Mouse (Mus musculus) adrenal gland, adult 8-10 months (tissue): ENCODE measurements around the gene Adam23. TPM values are rescaled to one million over a fixed set of nuclear protein-coding genes. Genes with fewer than 3 reads are reported as not detected.

ENCODE experiments used
- DNase-seq: peaks from one replicate; pipeline ENCODE4 v3.0.0; 2022
- total RNA-seq, 4 experiments: library from RNA; stranded (reverse); gene quantifications; 2 replicates each; pipeline ENCODE4 v1.2.4; 2022

The Adam23 gene
- total RNA-seq, result 10 to 100 TPM; 15.3 to 33.0 (median 21.5) TPM

- no peak for DNase-seq
Measured at GRCm38 (mm10) chr1:63445656-63446046, at the start of gene Adam23. Gene Adam23, plus strand, starts transcription at chr1:63445891.

GRCm38 (mm10) chr1:63401130-63401529, 44.6 kb upstream of the Adam23 start:
- no peak for DNase-seq

GRCm38 (mm10) chr1:63403601-63404000, 42.1 kb upstream of the Adam23 start:
- DNase-seq, result no peak

- no peak for DNase-seq
Measured at GRCm38 (mm10) chr1:63408344-63408743, 37.3 kb upstream of the Adam23 start.

- DNase-seq, result no peak
Measured at GRCm38 (mm10) chr1:63418491-63418890, 27.2 kb upstream of the Adam23 start.

GRCm38 (mm10) chr1:63430668-63431067, 15.0 kb upstream of the Adam23 start:
- DNase-seq, result no peak

- no peak for DNase-seq
Measured at GRCm38 (mm10) chr1:63431166-63431565, 14.5 kb upstream of the Adam23 start.

- no peak for DNase-seq
Measured at GRCm38 (mm10) chr1:63431842-63432241, 13.8 kb upstream of the Adam23 start.

- DNase-seq, result no peak
Measured at GRCm38 (mm10) chr1:63434052-63434451, 11.6 kb upstream of the Adam23 start.

GRCm38 (mm10) chr1:63437529-63437928, 8.2 kb upstream of the Adam23 start:
- no peak for DNase-seq

- no peak for DNase-seq
Measured at GRCm38 (mm10) chr1:63442186-63442585, 3.5 kb upstream of the Adam23 start.

- DNase-seq, result no peak
Measured at GRCm38 (mm10) chr1:63442616-63443015, 3.1 kb upstream of the Adam23 start.

- DNase-seq, result no peak
Measured at GRCm38 (mm10) chr1:63445149-63445609, 512 bp upstream of the Adam23 start.

- DNase-seq, result no peak
Measured at GRCm38 (mm10) chr1:63446047-63446704, 485 bp downstream of the Adam23 start.

- DNase-seq, result no peak
Measured at GRCm38 (mm10) chr1:63446721-63447120, 1.0 kb downstream of the Adam23 start.

GRCm38 (mm10) chr1:63450091-63450490, 4.4 kb downstream of the Adam23 start:
- DNase-seq, result peak; percentile 76

- no peak for DNase-seq
Measured at GRCm38 (mm10) chr1:63453332-63453887, 7.7 kb downstream of the Adam23 start.

GRCm38 (mm10) chr1:63457801-63458519, 12.3 kb downstream of the Adam23 start:
- DNase-seq, result no peak

GRCm38 (mm10) chr1:63459151-63459550, 13.5 kb downstream of the Adam23 start:
- DNase-seq, result no peak

GRCm38 (mm10) chr1:63459926-63460325, 14.2 kb downstream of the Adam23 start:
- no peak for DNase-seq

- no peak for DNase-seq
Measured at GRCm38 (mm10) chr1:63464441-63464840, 18.8 kb downstream of the Adam23 start.

GRCm38 (mm10) chr1:63473272-63473671, 27.6 kb downstream of the Adam23 start:
- DNase-seq, result no peak

- DNase-seq, result no peak
Measured at GRCm38 (mm10) chr1:63473696-63474095, 28.0 kb downstream of the Adam23 start.

GRCm38 (mm10) chr1:63478946-63479345, 33.3 kb downstream of the Adam23 start:
- no peak for DNase-seq
